Mouse (Mus musculus) forebrain, embryonic 14.5 days (tissue): Measurements from ENCODE around the gene Ifi204. TPM values are rescaled to one million over a fixed set of nuclear protein-coding genes. Genes with fewer than 3 reads are reported as not detected.
"Not testable (repeated sequence)": the region's sequence is repeated elsewhere in the genome, so short reads cannot be mapped to it uniquely, and the experiment has no call there.

Experiments
- ATAC-seq: fragments of 200-750 bp; cut with Nextera tagmentation; 2 replicates; pipeline ENCODE4 v1.8.0; 2017; ENCODE audit warnings: mild to moderate bottlenecking, moderate library complexity
- DNase-seq: peaks from one replicate; pipeline ENCODE4 v3.0.0-alpha.2; 2015; ENCODE audit warnings: low spot score
- H3K27ac ChIP-seq: fragments of 300-500 bp; sonication (generic); 2 replicates; pipeline ENCODE4 v1.5.1; 2014; ENCODE audit warnings: low read depth, mild to moderate bottlenecking, control low read depth, low read length, moderate library complexity
- H3K27me3 ChIP-seq: fragments of 300-500 bp; sonication (generic); replicated peaks from 2 replicates; pipeline ENCODE4 v1.6.1; 2014; ENCODE audit warnings: low read length, control low read depth, mixed read lengths; ENCODE audit not compliant: control insufficient read depth, insufficient read depth
- H3K36me3 ChIP-seq: fragments of 300-500 bp; sonication (generic); 2 replicates; pipeline ENCODE4 v1.6.1; 2014; ENCODE audit warnings: low read length, control low read depth; ENCODE audit not compliant: control insufficient read depth, insufficient read depth
- H3K4me1 ChIP-seq: fragments of 300-500 bp; sonication (generic); 2 replicates; pipeline ENCODE4 v1.6.1; 2014; ENCODE audit warnings: antibody characterized with exemption, low read length, control low read depth; ENCODE audit not compliant: control insufficient read depth, insufficient read depth
- H3K4me2 ChIP-seq: fragments of 300-500 bp; sonication (generic); 2 replicates; pipeline ENCODE4 v1.6.1; 2014; ENCODE audit warnings: mild to moderate bottlenecking, control low read depth, low read length
- H3K4me3 ChIP-seq: fragments of 300-500 bp; sonication (generic); 2 replicates; pipeline ENCODE4 v1.5.1; 2014; ENCODE audit warnings: low read depth, low read length, control low read depth
- H3K9ac ChIP-seq: fragments of 300-500 bp; sonication (generic); 2 replicates; pipeline ENCODE4 v1.6.1; 2014; ENCODE audit warnings: mild to moderate bottlenecking, low read length, control low read depth, moderate library complexity
- H3K9me3 ChIP-seq: fragments of 300-500 bp; sonication (generic); replicated peaks from 2 replicates; pipeline ENCODE4 v1.6.1; 2016; ENCODE audit warnings: low read length, control low read depth, mixed read lengths; ENCODE audit not compliant: control insufficient read depth
- WGBS: fragments of 180-500 bp; shearing (Covaris S2); extraction: QIAGEN DNeasy Blood & Tissue Kit; methylation state at CpG from one replicate; pipeline ENCODE4 v1.1.7; 2014; 5-methylcytosine and 5-hydroxymethylcytosine counted together
- polyA plus RNA-seq: library from polyadenylated mRNA; unstranded; fragments of >200 nt; fragmentation: Nextera tagmentation; extraction: Ambion mirVana; gene quantifications from 2 replicates; pipeline ENCODE4 v1.2.1, GENCODE M21; 2014

Ifi204 gene
- polyA plus RNA-seq, 1 experiment from 2014 or later: 0.93 TPM

DNA sequence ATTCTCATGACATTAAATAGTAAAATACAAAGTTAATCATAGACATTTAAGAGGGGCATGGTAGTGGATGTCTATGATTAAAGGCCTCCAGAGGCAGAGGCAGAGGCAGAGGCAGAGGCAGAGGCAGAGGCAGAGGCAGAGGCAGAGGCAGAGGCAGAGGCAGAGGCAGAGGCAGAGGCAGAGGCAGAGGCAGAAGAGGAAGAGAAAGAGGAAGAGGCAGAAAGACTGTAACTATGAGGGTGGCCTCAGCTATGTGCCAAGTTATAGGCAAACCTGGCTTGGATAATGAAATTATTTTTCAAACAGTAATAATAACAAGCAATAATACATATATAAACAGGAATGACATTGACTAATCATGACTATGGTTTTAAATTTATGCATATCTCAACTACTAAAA, 26.2 kb downstream of the Ifi204 start:
- Histone ChIP-seq H3K4me3 (no peak overlapping the region), H3K27me3 (no peaks in the 10 kb centered on the region), H3K4me1 (no peaks in the 10 kb centered on the region), H3K9ac (no peak overlapping the region), H3K4me2 (no peak overlapping the region), H3K27ac (no peak overlapping the region), H3K9me3 (no peaks in the 10 kb centered on the region), H3K36me3 (no peaks in the 10 kb centered on the region)
- ATAC-seq (no peak), DNase-seq (no peak)

GRCm38 (mm10) chr1:173736986-173737385, 29.8 kb downstream of the Ifi204 start:
- Histone ChIP-seq H3K4me3 (no peak overlapping the region), H3K27ac (no peak overlapping the region), H3K36me3 (no peaks in the 10 kb centered on the region), H3K4me2 (no peak overlapping the region), H3K27me3 (no peaks in the 10 kb centered on the region), H3K9me3 (no peaks in the 10 kb centered on the region), H3K9ac (no peak overlapping the region), H3K4me1 (no peaks in the 10 kb centered on the region)
- DNase-seq (no peak), ATAC-seq (no peak)
- 81% methylated on average over 2 of the region's 2 CpGs for WGBS

DNA sequence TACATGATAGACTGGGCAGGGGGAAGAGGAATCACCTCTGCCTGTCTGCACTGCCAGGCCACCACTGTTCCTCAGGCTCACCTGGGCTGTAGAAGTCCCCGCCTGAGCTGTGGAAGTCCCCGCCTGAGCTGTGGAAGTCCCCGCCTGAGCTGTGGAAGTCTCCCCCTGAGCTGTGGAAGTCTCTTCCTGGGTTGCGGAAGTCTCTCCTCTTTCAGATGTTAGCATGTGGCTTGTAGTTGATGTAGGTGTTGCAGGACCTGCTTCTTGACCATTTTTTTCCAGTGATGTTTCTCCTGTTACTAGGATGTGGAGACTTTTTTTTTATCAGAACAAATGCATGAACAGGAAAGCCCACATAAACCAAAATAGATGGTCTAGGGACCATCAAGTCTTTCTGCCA, 31.7 kb downstream of the Ifi204 start:
- H3K27me3 ChIP-seq, DNase-seq, H3K4me2 ChIP-seq, H3K9me3 ChIP-seq, H3K9ac ChIP-seq, ATAC-seq, H3K36me3 ChIP-seq, H3K4me1 ChIP-seq, H3K27ac ChIP-seq, H3K4me3 ChIP-seq: not testable (repeated sequence)
- 91% methylated on average over 4 of the region's 4 CpGs for WGBS

DNA sequence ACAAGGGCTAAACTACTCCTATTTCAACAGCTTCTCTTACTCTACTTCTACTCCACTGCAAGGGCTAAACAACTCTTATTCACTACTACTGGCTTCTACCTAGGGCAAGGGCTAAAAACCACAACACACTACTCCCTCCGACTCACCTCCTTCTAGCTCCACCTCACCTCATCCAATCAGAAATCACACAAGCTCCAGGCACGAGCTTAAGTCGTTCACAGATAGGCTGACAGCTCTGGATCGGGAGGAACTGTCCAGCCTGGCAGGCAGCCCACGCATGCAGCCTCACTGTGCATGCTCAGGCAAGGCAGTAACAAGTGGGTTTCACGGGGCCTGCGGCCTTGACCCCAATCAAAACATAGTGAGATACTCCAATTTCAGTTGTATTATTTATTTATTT, 33.5 kb downstream of the Ifi204 start:
- H3K9ac ChIP-seq: no peak overlapping the region
- WGBS: 49% methylated on average over 7 of the region's 7 CpGs
- no peaks in the 10 kb centered on the region for H3K36me3 ChIP-seq
- no peaks in the 10 kb centered on the region for H3K4me1 ChIP-seq
- no peak overlapping the region for H3K4me3 ChIP-seq
- no peaks in the 10 kb centered on the region for H3K9me3 ChIP-seq
- H3K27ac ChIP-seq: no peak overlapping the region
- H3K4me2 ChIP-seq: no peak overlapping the region
- no peak for ATAC-seq
- DNase-seq: no peak
- H3K27me3 ChIP-seq: no peaks in the 10 kb centered on the region

Other genes with a start within 250 kb of the Ifi204 start
- not detected in 2 replicates for gene Ifi214, start 231.0 kb downstream of the Ifi204 start, polyA plus RNA-seq
- not detected in 2 replicates for gene Ifi213, start 167.7 kb downstream of the Ifi204 start, polyA plus RNA-seq
- gene Ifi209, start 136.0 kb downstream of the Ifi204 start, polyA plus RNA-seq: 0.10 TPM in 1 of 2 replicates, not detected in the other
- gene Ifi208, start 93.3 kb downstream of the Ifi204 start, polyA plus RNA-seq: not detected in 2 replicates
- gene Ifi207, start 25.2 kb downstream of the Ifi204 start, polyA plus RNA-seq: 0.27 and 0.54 TPM in 2 replicates
- 0.25 and 0.52 TPM in 2 replicates for gene Ifi211, start 146.1 kb upstream of the Ifi204 start, polyA plus RNA-seq
- gene Mndal, start 175.5 kb upstream of the Ifi204 start, polyA plus RNA-seq: 1.6 and 2.0 TPM in 2 replicates
- gene Ifi203, start 175.7 kb upstream of the Ifi204 start, polyA plus RNA-seq: 1.1 and 1.6 TPM in 2 replicates
- gene Ifi202b, start 215.8 kb upstream of the Ifi204 start, polyA plus RNA-seq: not detected in 2 replicates